Mouse (Mus musculus): ENCODE data around the gene Trpm6.

GRCm38 (mm10) chr19:18911755-18912340, 162.1 kb downstream of the Trpm6 start:
- no peak for TF ChIP-seq HCFC1 (IDR thresholded peaks at IDR 0.05; ENCODE audit: borderline replicate concordance, insufficient read depth, low read length)
- no peak for TF ChIP-seq ZC3H11A (IDR thresholded peaks at IDR 0.05; ENCODE audit: borderline replicate concordance, low read depth, low read length)
- TF ChIP-seq MAFK (IDR thresholded peaks at IDR 0.05; ENCODE audit: insufficient read depth, low read depth, low read length): no peak
- no peak for TF ChIP-seq CHD2 (IDR thresholded peaks at IDR 0.05; ENCODE audit: low read depth, low read length)

All from ES-E14 (cell line).